Mouse (Mus musculus): ENCODE data around the gene Nadsyn1. TPM values are rescaled to one million over a fixed set of nuclear protein-coding genes. Genes with fewer than 3 reads are reported as not detected.

Gene Nadsyn1
- polyA plus RNA-seq, 1 experiment from 2014 or later, result 7.0 TPM

DNA sequence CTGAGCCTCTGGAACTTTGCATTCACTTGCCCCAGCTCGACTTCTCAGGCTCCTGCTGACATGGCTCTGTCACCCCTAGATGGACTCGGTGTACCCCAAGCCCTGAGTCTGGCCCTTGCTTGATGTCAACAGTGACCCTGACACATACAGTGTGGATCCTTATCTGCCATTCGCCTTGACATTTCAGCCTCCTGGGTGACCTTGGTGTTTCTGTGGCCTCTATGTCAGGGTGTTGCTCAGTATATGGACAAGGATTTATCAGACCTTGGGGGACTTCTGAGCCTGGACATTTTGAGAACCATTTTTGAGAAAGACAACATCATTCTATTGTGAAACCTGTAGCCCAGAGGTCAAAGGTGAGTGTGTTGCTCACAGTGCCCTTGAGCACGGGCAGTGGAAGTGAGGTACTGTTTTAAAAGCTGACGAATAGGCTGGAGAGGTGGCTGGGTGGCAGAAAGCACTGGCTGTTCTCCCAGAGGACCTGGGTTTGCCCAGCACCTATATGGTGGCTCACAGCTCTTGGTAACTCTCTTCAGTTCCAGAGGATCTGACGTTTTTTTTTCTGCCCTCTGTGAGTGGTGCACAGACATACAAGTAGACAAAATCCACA lies 11.0 kb upstream of the Nadsyn1 start:
- ATAC-seq (ENCODE audit: low read depth) (no peak), DNase-seq (no peak)
- Histone ChIP-seq H3K4me2 (no peak overlapping the region), H3K9me3 (replicated peaks) (no peaks in the 10 kb centered on the region), H3K9ac (no peak overlapping the region), H3K27me3 (no peaks in the 10 kb centered on the region), H3K4me3 (replicated peaks) (no peak overlapping the region), H3K27ac (peak overlapping the region; percentile 34), H3K36me3 (peaks cover 28% of the 10 kb centered on the region; the same call in 1 of the 2 replicates), H3K4me1 (replicated peaks) (peaks cover 56% of the 10 kb centered on the region)
- WGBS (ENCODE audit: insufficient replicate concordance), result 54% methylated on average over 6 of the region's 6 CpGs

DNA sequence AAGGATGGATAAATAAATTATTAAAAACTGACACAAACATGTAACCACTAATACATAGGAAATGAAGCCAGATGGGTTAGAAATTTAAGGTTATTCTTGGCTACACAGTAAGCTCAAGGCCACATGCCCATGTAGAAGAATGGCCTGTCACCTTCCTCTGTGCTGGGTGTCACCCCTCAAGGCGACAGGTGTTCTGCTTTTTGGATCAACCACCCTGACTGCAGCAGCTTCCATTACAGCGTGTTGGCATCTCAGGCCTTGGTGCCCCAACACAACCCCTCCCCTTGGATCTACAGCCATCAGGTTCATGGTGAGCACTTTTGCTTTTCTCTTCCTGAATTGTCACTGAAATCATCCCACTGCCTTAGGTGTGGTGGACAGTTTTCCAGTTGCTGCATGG lies 10.0 kb upstream of the Nadsyn1 start:
- Histone ChIP-seq H3K4me3 (replicated peaks) (no peak overlapping the region), H3K4me2 (no peak overlapping the region), H3K4me1 (replicated peaks) (peaks cover 56% of the 10 kb centered on the region), H3K27ac (0 out of 2 replicates have a peak overlapping the region, but pooled peaks have one; percentile 34), H3K9me3 (replicated peaks) (no peaks in the 10 kb centered on the region), H3K27me3 (no peaks in the 10 kb centered on the region), H3K9ac (no peak overlapping the region), H3K36me3 (peaks cover 17% of the 10 kb centered on the region; the same call in 1 of the 2 replicates)
- no peak for DNase-seq
- WGBS (ENCODE audit: insufficient replicate concordance), result 71% methylated on average over 2 of the region's 2 CpGs
- no peak for ATAC-seq (ENCODE audit: low read depth)

DNA sequence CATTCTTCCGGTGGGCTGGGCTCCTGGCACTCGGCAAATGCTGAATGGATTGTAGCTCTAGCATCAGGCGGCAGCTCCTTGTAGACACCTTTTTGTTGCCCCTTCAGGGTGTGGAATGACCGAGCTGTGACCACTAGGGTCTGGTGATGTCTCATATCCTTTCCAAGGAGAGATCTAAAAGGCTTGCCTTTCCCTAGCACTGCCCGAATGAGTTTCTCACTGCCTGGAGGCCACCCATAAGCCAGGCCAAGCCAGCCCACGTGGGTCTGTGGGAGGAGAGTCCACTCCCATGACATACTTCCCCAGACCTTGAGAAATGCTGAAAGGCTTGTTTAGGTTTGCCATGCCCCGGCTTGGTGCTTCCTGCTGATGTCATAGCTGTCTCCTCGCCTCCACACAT lies 9.5 kb upstream of the Nadsyn1 start:
- no peak overlapping the region for H3K27ac ChIP-seq
- peak overlapping the region; percentile 10; the same call in 1 of the 2 replicates for H3K4me2 ChIP-seq
- no peaks in the 10 kb centered on the region for H3K9me3 ChIP-seq (replicated peaks)
- DNase-seq (no peak), ATAC-seq (ENCODE audit: low read depth) (no peak)
- H3K36me3 ChIP-seq, result 0 out of 2 replicates have a peak, but pooled peaks cover 13% of the 10 kb centered on the region
- no peak overlapping the region for H3K9ac ChIP-seq
- 65% methylated on average over 8 of the region's 8 CpGs for WGBS (ENCODE audit: insufficient replicate concordance)
- H3K4me3 ChIP-seq (replicated peaks), result no peak overlapping the region
- peaks cover 56% of the 10 kb centered on the region for H3K4me1 ChIP-seq (replicated peaks)
- no peaks in the 10 kb centered on the region for H3K27me3 ChIP-seq

DNA sequence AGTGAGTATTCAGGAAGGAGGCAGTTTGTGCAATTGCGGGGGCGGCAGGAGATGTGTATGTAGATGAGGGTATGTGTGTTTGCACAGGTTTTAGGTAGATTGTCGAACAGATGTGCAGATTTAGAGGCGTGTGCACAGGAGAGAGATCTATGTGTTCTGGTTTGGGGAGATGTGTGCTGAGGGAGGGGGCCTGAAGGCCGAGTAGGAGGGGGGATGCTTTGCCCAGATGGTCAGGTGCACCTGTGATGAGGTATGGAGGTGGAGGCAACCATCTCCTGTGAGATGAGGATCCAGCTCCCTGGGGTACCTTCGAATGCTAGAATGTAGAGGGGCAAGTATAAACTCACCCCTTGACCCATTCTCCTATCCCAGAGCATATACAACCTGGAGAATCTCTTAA lies 7.8 kb upstream of the Nadsyn1 start:
- Histone ChIP-seq H3K9ac (peak overlapping the region; percentile 75), H3K4me1 (replicated peaks) (peaks cover 53% of the 10 kb centered on the region), H3K4me3 (replicated peaks) (peak overlapping the region; percentile 79), H3K36me3 (0 out of 2 replicates have a peak, but pooled peaks cover 4% of the 10 kb centered on the region), H3K4me2 (peak overlapping the region; percentile 88), H3K27me3 (no peaks in the 10 kb centered on the region), H3K9me3 (replicated peaks) (no peaks in the 10 kb centered on the region), H3K27ac (peak overlapping the region; percentile 57; the same call in 1 of the 2 replicates)
- WGBS (ENCODE audit: insufficient replicate concordance), result 13% methylated on average over 6 of the region's 6 CpGs
- no peak for DNase-seq
- ATAC-seq (ENCODE audit: low read depth), result no peak

DNA sequence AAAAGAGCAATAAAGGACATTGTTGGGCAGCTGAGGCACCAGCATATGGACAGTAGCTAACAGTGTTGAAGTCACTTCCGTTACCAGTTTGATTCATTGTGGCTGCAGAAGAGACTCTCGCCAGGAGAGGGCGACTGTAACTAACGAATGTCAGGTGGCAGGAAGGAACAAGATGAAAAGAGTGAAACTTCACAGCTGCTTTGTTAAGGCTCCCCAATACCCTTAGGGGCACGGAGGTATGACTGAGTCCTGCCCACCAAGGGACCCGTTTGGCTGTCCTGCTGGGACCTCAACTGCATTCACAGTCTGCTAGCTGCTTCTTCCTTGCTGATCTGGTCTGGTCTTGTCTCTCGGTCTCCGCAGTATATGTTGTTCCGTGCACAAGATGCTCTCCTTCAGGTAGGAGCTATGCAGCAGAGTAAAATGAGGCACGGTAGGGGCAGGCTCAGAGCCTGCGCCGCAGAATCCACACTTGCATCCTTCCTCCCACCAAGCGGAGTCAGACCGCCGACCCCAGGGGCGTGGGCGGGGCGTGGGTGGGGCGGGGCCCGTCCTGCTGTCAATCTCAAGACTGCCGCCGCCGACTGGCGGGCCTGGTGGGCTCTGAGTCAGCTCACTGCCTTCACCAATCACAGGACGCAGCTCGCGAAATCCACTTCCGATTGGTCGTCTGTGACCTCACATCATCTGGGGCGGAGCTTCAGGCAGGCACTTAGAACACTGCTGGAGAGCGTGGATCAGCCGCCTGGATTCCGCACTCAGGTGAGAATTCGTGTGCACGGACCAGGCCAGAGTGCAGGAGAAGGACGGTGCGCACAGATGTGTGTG lies 7.1 kb upstream of the Nadsyn1 start:
- Histone ChIP-seq H3K27me3 (no peaks in the 10 kb centered on the region), H3K4me2 (peak overlapping the region; percentile 88), H3K4me3 (replicated peaks) (peak overlapping the region; percentile 79), H3K9me3 (replicated peaks) (no peaks in the 10 kb centered on the region), H3K36me3 (0 out of 2 replicates have a peak, but pooled peaks cover 4% of the 10 kb centered on the region), H3K9ac (peak overlapping the region; percentile 84), H3K27ac (peak overlapping the region; percentile 89), H3K4me1 (replicated peaks) (peaks cover 46% of the 10 kb centered on the region)
- DNase-seq (peak; percentile 94), ATAC-seq (ENCODE audit: low read depth) (peak; percentile 96)
- under 1% methylated on average over 37 of the region's 37 CpGs for WGBS (ENCODE audit: insufficient replicate concordance)

DNA sequence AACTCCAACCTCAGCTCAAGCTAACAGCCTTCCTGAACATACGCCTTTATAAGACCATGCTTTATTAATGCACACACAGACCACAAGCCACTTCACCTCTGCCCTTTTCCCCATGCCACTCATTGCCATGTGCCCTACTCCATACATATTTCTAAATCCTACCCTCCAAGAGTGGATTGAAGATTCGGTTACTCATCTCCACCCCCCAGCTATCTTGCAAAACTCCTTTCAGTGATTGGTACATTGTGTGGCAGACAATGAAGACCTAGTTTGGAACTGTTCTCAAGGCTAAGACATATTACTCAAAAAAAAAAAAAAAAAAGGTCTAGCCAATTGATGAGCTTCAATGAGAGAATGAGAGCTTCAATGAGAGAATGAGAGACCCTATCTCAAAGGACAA lies 4.3 kb upstream of the Nadsyn1 start:
- Histone ChIP-seq H3K4me2 (no peak overlapping the region), H3K36me3 (no peaks in the 10 kb centered on the region), H3K9me3 (replicated peaks) (no peaks in the 10 kb centered on the region), H3K27ac (no peak overlapping the region), H3K4me3 (replicated peaks) (no peak overlapping the region), H3K9ac (no peak overlapping the region), H3K27me3 (no peaks in the 10 kb centered on the region), H3K4me1 (replicated peaks) (peaks cover 33% of the 10 kb centered on the region)
- no peak for ATAC-seq (ENCODE audit: low read depth)
- DNase-seq, result no peak
- 70% methylated on average over 2 of the region's 2 CpGs for WGBS (ENCODE audit: insufficient replicate concordance)

DNA sequence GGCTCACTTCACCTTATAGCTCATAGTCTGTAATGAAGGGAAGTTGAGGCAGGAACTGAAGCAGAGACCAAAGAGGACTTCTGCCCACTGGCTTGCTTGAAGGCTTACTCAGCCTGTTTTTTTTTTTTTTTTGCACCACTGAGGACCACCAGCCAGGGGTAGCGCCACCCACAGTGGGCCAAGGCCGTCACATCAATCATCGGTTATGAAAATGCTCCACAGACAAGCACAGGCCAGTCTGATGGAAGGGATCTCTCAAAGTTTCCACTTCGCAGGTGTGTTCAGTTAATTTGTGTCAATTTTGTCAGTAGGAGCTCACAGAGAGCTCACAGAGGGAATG lies 587 bp upstream of the Nadsyn1 start:
- peak overlapping the region; percentile 72 for H3K9ac ChIP-seq
- peak; percentile 4 for ATAC-seq (ENCODE audit: low read depth)
- 71% methylated on average over 4 of the region's 4 CpGs for WGBS (ENCODE audit: insufficient replicate concordance)
- H3K9me3 ChIP-seq (replicated peaks), result no peaks in the 10 kb centered on the region
- no peaks in the 10 kb centered on the region for H3K27me3 ChIP-seq
- peak overlapping the region; percentile 85 for H3K4me2 ChIP-seq
- DNase-seq, result no peak
- H3K27ac ChIP-seq, result peak overlapping the region; percentile 77
- H3K4me1 ChIP-seq (replicated peaks), result peaks cover 24% of the 10 kb centered on the region
- H3K4me3 ChIP-seq (replicated peaks), result peak overlapping the region; percentile 71
- peaks cover 9% of the 10 kb centered on the region for H3K36me3 ChIP-seq

DNA sequence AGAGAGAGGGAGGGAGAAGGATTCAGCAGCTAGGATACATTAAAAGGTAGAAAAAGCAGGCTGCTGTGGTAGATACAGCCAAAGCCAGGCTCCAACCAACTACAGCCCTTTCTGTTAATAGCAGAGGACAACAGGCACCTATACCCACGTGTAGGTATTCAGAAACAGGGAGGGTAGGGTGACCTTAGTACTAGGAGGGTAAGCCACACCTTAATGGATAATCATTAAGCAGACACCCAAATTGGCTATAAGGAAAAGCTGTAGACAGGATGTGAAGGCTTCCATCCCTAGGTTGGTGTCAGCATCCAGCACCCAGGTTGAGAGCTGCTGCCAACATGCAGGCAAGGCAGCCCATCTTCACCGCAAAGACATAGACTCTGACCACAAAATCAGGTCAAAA lies 1.4 kb downstream of the Nadsyn1 start:
- H3K27me3 ChIP-seq, result no peaks in the 10 kb centered on the region
- H3K4me1 ChIP-seq (replicated peaks), result peaks cover 24% of the 10 kb centered on the region
- 68% methylated on average over 2 of the region's 2 CpGs for WGBS (ENCODE audit: insufficient replicate concordance)
- DNase-seq (no peak), ATAC-seq (ENCODE audit: low read depth) (no peak)
- H3K27ac ChIP-seq, result no peak overlapping the region; the same call in 1 of the 2 replicates
- peaks cover 20% of the 10 kb centered on the region for H3K36me3 ChIP-seq
- 0 out of 2 replicates have a peak overlapping the region, but pooled peaks have one; percentile 71 for H3K4me3 ChIP-seq (replicated peaks)
- H3K4me2 ChIP-seq, result peak overlapping the region; percentile 85
- H3K9me3 ChIP-seq (replicated peaks), result no peaks in the 10 kb centered on the region
- H3K9ac ChIP-seq, result no peak overlapping the region

DNA sequence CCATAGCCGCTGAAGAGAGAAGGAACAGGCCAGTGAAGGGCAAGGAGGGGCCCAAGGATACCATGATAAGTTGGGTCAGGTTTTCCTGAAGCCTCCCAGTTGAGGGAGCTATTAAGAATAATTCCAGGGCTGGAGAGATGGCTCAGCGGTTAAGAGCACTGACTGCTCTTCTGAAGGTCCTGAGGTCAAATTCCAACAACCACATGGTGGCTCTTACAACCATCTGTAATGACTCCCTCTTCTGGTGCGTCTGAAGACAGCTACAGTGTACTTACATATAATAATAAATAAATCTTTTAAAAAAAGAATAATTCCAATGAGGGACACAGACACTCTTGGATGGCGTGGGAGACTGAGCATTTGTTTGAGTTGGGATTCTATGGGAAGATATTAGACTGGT lies 3.4 kb downstream of the Nadsyn1 start:
- Histone ChIP-seq H3K27ac (no peak overlapping the region), H3K9me3 (replicated peaks) (no peaks in the 10 kb centered on the region), H3K36me3 (peaks cover 37% of the 10 kb centered on the region), H3K9ac (no peak overlapping the region), H3K4me3 (replicated peaks) (no peak overlapping the region), H3K4me2 (no peak overlapping the region), H3K4me1 (replicated peaks) (peaks cover 24% of the 10 kb centered on the region), H3K27me3 (no peaks in the 10 kb centered on the region)
- no peak for ATAC-seq (ENCODE audit: low read depth)
- 78% methylated on average over 4 of the region's 4 CpGs for WGBS (ENCODE audit: insufficient replicate concordance)
- no peak for DNase-seq

DNA sequence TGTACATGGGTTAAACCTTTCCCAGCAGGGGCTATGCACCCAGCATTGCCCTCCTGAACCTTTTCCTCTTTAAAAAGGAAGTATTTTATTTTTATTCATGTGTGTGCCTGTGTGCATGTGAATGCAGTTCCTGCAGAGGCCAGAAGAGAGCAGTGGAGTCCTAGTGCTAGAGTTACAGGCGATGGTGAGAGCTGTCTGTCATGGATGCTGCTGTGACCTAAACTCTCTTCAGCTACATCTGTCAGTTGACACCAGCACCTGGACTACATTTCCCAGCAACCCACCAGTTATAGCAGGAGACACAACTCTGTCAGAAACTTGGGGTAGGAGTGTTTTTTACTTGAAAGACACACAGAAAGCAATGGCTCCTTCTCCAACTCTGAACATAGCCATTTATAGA lies 13.7 kb downstream of the Nadsyn1 start:
- ATAC-seq (ENCODE audit: low read depth) (no peak), DNase-seq (no peak)

DNA sequence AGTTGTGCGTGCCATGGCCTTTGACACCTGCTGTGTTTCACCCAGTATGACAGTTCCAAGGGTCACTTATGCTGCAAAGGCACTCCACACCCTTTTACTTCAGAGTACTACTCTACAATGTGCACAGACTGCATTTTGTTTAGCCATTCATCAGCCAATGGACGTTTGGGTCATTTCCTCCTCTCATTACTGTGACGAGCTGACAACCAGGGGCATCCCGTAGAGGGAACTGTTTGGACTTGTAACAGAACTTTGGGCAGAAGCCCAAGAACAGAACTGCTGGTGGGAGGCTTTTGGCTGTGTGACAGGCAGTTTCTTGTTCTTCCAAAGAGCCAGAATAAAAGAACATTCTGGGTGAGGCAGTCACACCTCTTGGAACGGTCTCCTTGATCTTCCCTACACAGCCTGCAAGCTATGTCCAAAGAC lies 17.4 kb downstream of the Nadsyn1 start:
- 65% methylated on average over 5 of the region's 5 CpGs for WGBS (ENCODE audit: insufficient replicate concordance)
- H3K9me3 ChIP-seq (replicated peaks), result no peaks in the 10 kb centered on the region
- H3K27me3 ChIP-seq, result no peaks in the 10 kb centered on the region
- peaks cover 80% of the 10 kb centered on the region for H3K36me3 ChIP-seq
- ATAC-seq (ENCODE audit: low read depth) (no peak), DNase-seq (no peak)
- H3K9ac ChIP-seq, result no peak overlapping the region
- H3K4me2 ChIP-seq, result no peak overlapping the region
- no peaks in the 10 kb centered on the region for H3K4me1 ChIP-seq (replicated peaks)
- no peak overlapping the region for H3K4me3 ChIP-seq (replicated peaks)
- H3K27ac ChIP-seq, result no peak overlapping the region

More for the DNA sequence above, 13.7 kb downstream of the Nadsyn1 start:
- Histone ChIP-seq H3K9me3 (replicated peaks) (no peaks in the 10 kb centered on the region), H3K27ac (no peak overlapping the region), H3K36me3 (peaks cover 93% of the 10 kb centered on the region), H3K4me2 (no peak overlapping the region), H3K4me1 (replicated peaks) (no peaks in the 10 kb centered on the region), H3K4me3 (replicated peaks) (no peak overlapping the region), H3K27me3 (no peaks in the 10 kb centered on the region), H3K9ac (no peak overlapping the region)
- 50% methylated on average over 1 of the region's 1 CpGs for WGBS (ENCODE audit: insufficient replicate concordance)
